Mouse (Mus musculus) heart, adult 2 months (tissue): Measurements from ENCODE around the gene Fam129a.

Experiments used
- CTCF ChIP-seq: fragments of 200-600 bp; IDR thresholded peaks from 2 replicates; pipeline ENCODE4 v1.8.1; 2022; ENCODE audit warnings: antibody characterized with exemption, mild to moderate bottlenecking, moderate library complexity
- POLR2A ChIP-seq: fragments of 200-500 bp; IDR thresholded peaks from 2 replicates; pipeline ENCODE4 v1.6.1; 2011; ENCODE audit warnings: mild to moderate bottlenecking, low read depth, low read length, control low read depth; ENCODE audit not compliant: insufficient read depth

- TF ChIP-seq POLR2A = no peak
- no peak for TF ChIP-seq CTCF
Observed at GRCm38 (mm10) chr1:151598876-151599275, 27.9 kb downstream of the Fam129a start.
